Mouse (Mus musculus) small intestine, adult 2 months (tissue): ENCODE results near the gene Rapgef2. TPM values are rescaled to one million over a fixed set of nuclear protein-coding genes. Genes with fewer than 3 reads are reported as not detected.

ENCODE experiments used
- H3K27ac ChIP-seq: fragments of 200-500 bp; 2 replicates; pipeline ENCODE4 v1.5.1; 2012; ENCODE audit warnings: low read depth, low read length, control low read depth, inconsistent platforms; ENCODE audit not compliant: insufficient read depth
- H3K27me3 ChIP-seq: fragments of 200-500 bp; 2 replicates; pipeline ENCODE4 v1.6.1; 2012; ENCODE audit warnings: mild to moderate bottlenecking, moderate library complexity, low read length, inconsistent platforms; ENCODE audit not compliant: control insufficient read depth, insufficient read depth
- H3K36me3 ChIP-seq: fragments of 200-500 bp; 2 replicates; pipeline ENCODE4 v1.6.1; 2012; ENCODE audit warnings: mild to moderate bottlenecking, low read length, control low read depth, inconsistent platforms; ENCODE audit not compliant: control insufficient read depth, insufficient read depth
- H3K4me1 ChIP-seq: fragments of 200-500 bp; 2 replicates; pipeline ENCODE4 v1.6.1; 2012; ENCODE audit warnings: low read length, inconsistent platforms, mixed read lengths; ENCODE audit not compliant: control insufficient read depth, insufficient read depth, insufficient read length
- H3K4me3 ChIP-seq: fragments of 200-500 bp; 2 replicates; pipeline ENCODE4 v1.5.1; 2012; ENCODE audit warnings: low read depth, mild to moderate bottlenecking, control low read depth, inconsistent platforms, low read length, moderate library complexity
- CTCF ChIP-seq: fragments of 200-500 bp; IDR thresholded peaks from 2 replicates; pipeline ENCODE4 v1.5.1; 2012; ENCODE audit warnings: low read depth, mild to moderate bottlenecking, control low read depth, inconsistent platforms, low read length, moderate library complexity, mixed read lengths; ENCODE audit not compliant: insufficient replicate concordance, insufficient read length; ENCODE audit errors: extremely low read depth
- POLR2A ChIP-seq: fragments of 200-500 bp; IDR thresholded peaks from 2 replicates; pipeline ENCODE4 v1.6.1; 2012; ENCODE audit warnings: low read depth, mild to moderate bottlenecking, control low read depth, inconsistent platforms, low read length, moderate library complexity
- WGBS: fragments of 180-500 bp; shearing (Covaris S2); methylation state at CpG from one replicate; pipeline ENCODE4 v1.1.7; 2018; 5-methylcytosine and 5-hydroxymethylcytosine counted together
- polyA plus RNA-seq: library from polyadenylated mRNA; depleted of rRNA; stranded (reverse); fragments of >200 nt; gene quantifications from 2 replicates; pipeline ENCODE4 v1.2.3, GENCODE M21; 2012

The Rapgef2 gene
- polyA plus RNA-seq, 1 experiment, result 8.5 TPM

- WGBS, result 65% methylated on average over 6 of the region's 6 CpGs
- no peak for TF ChIP-seq CTCF
- TF ChIP-seq POLR2A, result no peak
- H3K27ac ChIP-seq, result no peak overlapping the region
- H3K36me3 ChIP-seq, result no peaks in the 10 kb centered on the region; the same call in 1 of the 2 replicates
- no peaks in the 10 kb centered on the region for H3K27me3 ChIP-seq
- H3K4me1 ChIP-seq, result peaks cover 4% of the 10 kb centered on the region; the same call in 1 of the 2 replicates
- H3K4me3 ChIP-seq, result no peak overlapping the region
These were observed 24.5 kb downstream of the Rapgef2 start for GRCm38 (mm10) chr3:79261816-79262316.

GRCm38 (mm10) chr3:79254023-79254422 is 32.3 kb downstream of the Rapgef2 start:
- no peak overlapping the region for H3K4me3 ChIP-seq
- H3K27ac ChIP-seq, result no peak overlapping the region
- TF ChIP-seq CTCF, result no peak
- TF ChIP-seq POLR2A, result no peak
- WGBS, result 36% methylated on average over 3 of the region's 3 CpGs
- H3K27me3 ChIP-seq, result no peaks in the 10 kb centered on the region
- no peaks in the 10 kb centered on the region for H3K36me3 ChIP-seq
- H3K4me1 ChIP-seq, result peaks cover 9% of the 10 kb centered on the region

- no peaks in the 10 kb centered on the region for H3K36me3 ChIP-seq
- no peaks in the 10 kb centered on the region for H3K27me3 ChIP-seq
- H3K4me3 ChIP-seq, result no peak overlapping the region
- peaks cover 11% of the 10 kb centered on the region for H3K4me1 ChIP-seq
- 72% methylated on average over 9 of the region's 9 CpGs for WGBS
- H3K27ac ChIP-seq, result peak overlapping the region; percentile 14; the same call in 1 of the 2 replicates
- TF ChIP-seq POLR2A (no peak), CTCF (no peak)
These were observed 32.9 kb downstream of the Rapgef2 start for GRCm38 (mm10) chr3:79253416-79253815.

- Histone ChIP-seq H3K4me1 (peaks cover 11% of the 10 kb centered on the region), H3K27ac (peak overlapping the region; percentile 14), H3K36me3 (no peaks in the 10 kb centered on the region), H3K27me3 (no peaks in the 10 kb centered on the region), H3K4me3 (no peak overlapping the region)
- WGBS, result 53% methylated on average over 5 of the region's 5 CpGs
- TF ChIP-seq POLR2A, result no peak
These were observed 33.4 kb downstream of the Rapgef2 start for GRCm38 (mm10) chr3:79252921-79253394.

GRCm38 (mm10) chr3:79249955-79250354 is 36.4 kb downstream of the Rapgef2 start:
- TF ChIP-seq POLR2A (no peak), CTCF (no peak)
- no peak overlapping the region for H3K27ac ChIP-seq
- no peaks in the 10 kb centered on the region; the same call in 1 of the 2 replicates for H3K36me3 ChIP-seq
- no peaks in the 10 kb centered on the region for H3K27me3 ChIP-seq
- no peak overlapping the region for H3K4me3 ChIP-seq
- H3K4me1 ChIP-seq, result peaks cover 11% of the 10 kb centered on the region
- WGBS, result 70% methylated on average over 1 of the region's 1 CpGs

- TF ChIP-seq POLR2A, result no peak
- 62% methylated on average over 5 of the region's 5 CpGs for WGBS
- Histone ChIP-seq H3K4me3 (no peak overlapping the region), H3K4me1 (peaks cover 6% of the 10 kb centered on the region), H3K27me3 (no peaks in the 10 kb centered on the region), H3K36me3 (no peaks in the 10 kb centered on the region; the same call in 1 of the 2 replicates), H3K27ac (no peak overlapping the region)
These were observed 37.6 kb downstream of the Rapgef2 start for GRCm38 (mm10) chr3:79248659-79249235.

GRCm38 (mm10) chr3:79248208-79248607 is 38.1 kb downstream of the Rapgef2 start:
- H3K27me3 ChIP-seq, result no peaks in the 10 kb centered on the region
- WGBS, result 58% methylated on average over 11 of the region's 11 CpGs
- no peak overlapping the region for H3K4me3 ChIP-seq

More at GRCm38 (mm10) chr3:79248208-79248607, 38.1 kb downstream of the Rapgef2 start:
- TF ChIP-seq POLR2A (no peak), CTCF (no peak)
- H3K36me3 ChIP-seq, result no peaks in the 10 kb centered on the region; the same call in 1 of the 2 replicates
- 0 out of 2 replicates have a peak overlapping the region, but pooled peaks have one; percentile 1 for H3K27ac ChIP-seq
- H3K4me1 ChIP-seq, result peaks cover 3% of the 10 kb centered on the region; the same call in 1 of the 2 replicates
